Mouse (Mus musculus) embryonic facial prominence, embryonic 12.5 days (tissue): ENCODE data around the gene Dok5. TPM values are rescaled to one million over a fixed set of nuclear protein-coding genes. Genes with fewer than 3 reads are reported as not detected.

Experiments
- ATAC-seq: fragments of 200-750 bp; cut with Nextera tagmentation; 2 replicates; pipeline ENCODE4 v1.8.0; 2017; ENCODE audit not compliant: insufficient number of reproducible peaks, insufficient read depth, low FRiP score, low TSS enrichment
- H3K27ac ChIP-seq: fragments of 300-500 bp; sonication (generic); 2 replicates; pipeline ENCODE4 v1.5.1; 2016; ENCODE audit warnings: mild to moderate bottlenecking
- H3K27me3 ChIP-seq: fragments of 300-500 bp; sonication (generic); 2 replicates; pipeline ENCODE4 v1.6.1; 2016; ENCODE audit warnings: mild to moderate bottlenecking, moderate library complexity
- H3K36me3 ChIP-seq: fragments of 300-500 bp; sonication (generic); 2 replicates; pipeline ENCODE4 v1.6.1; 2016; ENCODE audit warnings: mild to moderate bottlenecking
- H3K4me1 ChIP-seq: fragments of 300-500 bp; sonication (generic); 2 replicates; pipeline ENCODE4 v1.6.1; 2016
- H3K4me2 ChIP-seq: fragments of 300-500 bp; sonication (generic); replicated peaks from 2 replicates; pipeline ENCODE4 v1.6.1; 2016; ENCODE audit warnings: mild to moderate bottlenecking, moderate library complexity
- H3K4me3 ChIP-seq: fragments of 300-500 bp; sonication (generic); 2 replicates; pipeline ENCODE4 v1.5.1; 2016; ENCODE audit warnings: mild to moderate bottlenecking
- H3K9ac ChIP-seq: fragments of 300-500 bp; sonication (generic); 2 replicates; pipeline ENCODE4 v1.6.1; 2016; ENCODE audit warnings: mild to moderate bottlenecking, moderate library complexity
- H3K9me3 ChIP-seq: fragments of 300-500 bp; sonication (generic); 2 replicates; pipeline ENCODE4 v1.6.1; 2016; ENCODE audit warnings: mild to moderate bottlenecking, moderate library complexity
- WGBS: fragments of 180-500 bp; shearing (Covaris S2); methylation state at CpG from one replicate; pipeline ENCODE4 v1.1.7; 2016; 5-methylcytosine and 5-hydroxymethylcytosine counted together
- polyA plus RNA-seq: library from polyadenylated mRNA; unstranded; fragments of >200 nt; fragmentation: Nextera tagmentation; extraction: Ambion mirVana; gene quantifications from 2 replicates; pipeline ENCODE4 v1.2.1, GENCODE M21; 2016

Dok5 gene
- polyA plus RNA-seq, 1 experiment from 2014 or later: 10.4 TPM

DNA sequence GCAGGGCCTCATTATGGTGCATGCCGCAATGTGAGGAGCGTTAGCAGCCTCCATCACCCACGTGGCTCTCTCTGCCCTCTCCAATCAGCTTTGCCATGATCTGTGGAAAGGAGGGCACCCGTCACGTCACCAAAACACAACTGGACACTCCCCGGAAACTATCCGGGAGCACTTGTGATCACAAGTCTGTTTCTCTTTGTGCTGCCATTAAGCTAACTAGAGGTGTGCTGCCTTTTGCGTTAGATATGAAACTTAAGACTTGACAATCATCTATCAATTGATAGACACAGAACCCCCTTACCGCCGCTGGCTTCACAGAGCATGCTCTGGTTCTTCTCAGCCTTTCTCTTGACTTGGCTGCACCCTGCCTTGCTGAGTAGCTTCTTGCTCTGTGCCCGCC lies 6.9 kb upstream of the Dok5 start:
- no peak for ATAC-seq
- Histone ChIP-seq H3K9ac (no peak overlapping the region), H3K27ac (no peak overlapping the region)

DNA sequence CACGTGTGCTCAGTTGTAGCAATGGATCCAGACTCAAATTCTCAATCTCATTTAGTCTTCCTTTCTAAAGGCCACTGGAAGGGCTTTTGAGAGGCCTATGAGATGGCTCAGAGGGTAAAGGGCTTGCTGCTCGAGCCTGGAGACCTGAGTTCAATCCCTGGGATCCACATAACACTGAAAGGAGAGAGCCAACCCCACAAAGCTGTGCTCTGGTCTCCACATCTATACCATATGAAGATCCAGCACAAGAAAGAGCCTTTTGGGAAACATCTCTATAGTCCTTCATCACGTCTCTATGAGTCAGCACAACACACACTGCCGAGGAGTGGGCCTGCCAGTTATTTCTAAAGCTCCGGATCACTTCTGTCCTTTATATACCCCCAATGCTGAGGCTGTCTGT lies 5.8 kb upstream of the Dok5 start:
- Histone ChIP-seq H3K4me1 (no peaks in the 10 kb centered on the region), H3K36me3 (no peaks in the 10 kb centered on the region), H3K27me3 (no peaks in the 10 kb centered on the region), H3K4me2 (no peak overlapping the region), H3K27ac (no peak overlapping the region), H3K4me3 (no peak overlapping the region), H3K9ac (no peak overlapping the region), H3K9me3 (no peaks in the 10 kb centered on the region)
- 82% methylated on average over 5 of the region's 5 CpGs for WGBS
- no peak for ATAC-seq

More for the DNA sequence above, 6.9 kb upstream of the Dok5 start:
- no peak overlapping the region for H3K4me3 ChIP-seq
- no peaks in the 10 kb centered on the region for H3K27me3 ChIP-seq
- no peaks in the 10 kb centered on the region for H3K9me3 ChIP-seq
- 79% methylated on average over 11 of the region's 11 CpGs for WGBS
- H3K4me1 ChIP-seq: no peaks in the 10 kb centered on the region
- no peak overlapping the region for H3K4me2 ChIP-seq
- H3K36me3 ChIP-seq: no peaks in the 10 kb centered on the region

DNA sequence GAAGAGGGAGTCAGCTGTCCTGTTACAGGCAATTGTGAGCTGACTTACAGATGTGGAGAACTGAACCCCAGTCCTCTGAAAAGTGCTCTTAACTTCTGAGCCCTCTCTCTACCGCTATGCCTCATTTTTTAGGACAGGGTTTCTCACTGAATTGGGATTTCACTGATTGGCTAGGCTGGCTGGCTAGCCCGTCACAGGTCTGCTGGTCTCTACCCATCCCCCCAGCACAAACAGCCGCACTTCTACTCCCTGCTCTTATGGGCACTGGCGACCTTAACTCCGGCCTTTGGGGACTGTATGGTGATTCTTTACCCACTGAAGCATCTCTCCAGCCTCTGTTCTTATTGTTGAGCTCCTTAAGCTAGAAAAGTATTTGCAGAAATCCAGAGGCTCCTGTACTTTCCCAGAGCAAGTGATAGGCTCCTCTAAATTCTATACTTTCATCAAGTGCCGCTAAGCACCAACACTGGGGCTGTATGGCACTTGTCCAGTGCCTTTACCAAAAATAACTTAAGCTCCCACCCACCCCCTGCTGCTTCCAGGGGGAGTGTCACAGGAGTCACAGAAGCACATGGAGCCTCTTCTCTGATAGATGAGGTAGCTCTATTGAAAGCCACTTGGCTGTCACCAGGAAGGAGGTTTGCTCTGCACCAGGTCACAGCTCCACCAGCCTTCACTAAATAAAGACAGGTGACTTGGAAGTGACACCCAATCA lies 4.5 kb upstream of the Dok5 start:
- Histone ChIP-seq H3K9ac (no peak overlapping the region), H3K27me3 (no peaks in the 10 kb centered on the region; the same call in 1 of the 2 replicates), H3K9me3 (no peaks in the 10 kb centered on the region), H3K4me2 (no peak overlapping the region), H3K4me1 (peaks cover 4% of the 10 kb centered on the region; the same call in 1 of the 2 replicates), H3K36me3 (no peaks in the 10 kb centered on the region), H3K4me3 (no peak overlapping the region), H3K27ac (no peak overlapping the region)
- ATAC-seq: no peak
- 45% methylated on average over 6 of the region's 6 CpGs for WGBS

DNA sequence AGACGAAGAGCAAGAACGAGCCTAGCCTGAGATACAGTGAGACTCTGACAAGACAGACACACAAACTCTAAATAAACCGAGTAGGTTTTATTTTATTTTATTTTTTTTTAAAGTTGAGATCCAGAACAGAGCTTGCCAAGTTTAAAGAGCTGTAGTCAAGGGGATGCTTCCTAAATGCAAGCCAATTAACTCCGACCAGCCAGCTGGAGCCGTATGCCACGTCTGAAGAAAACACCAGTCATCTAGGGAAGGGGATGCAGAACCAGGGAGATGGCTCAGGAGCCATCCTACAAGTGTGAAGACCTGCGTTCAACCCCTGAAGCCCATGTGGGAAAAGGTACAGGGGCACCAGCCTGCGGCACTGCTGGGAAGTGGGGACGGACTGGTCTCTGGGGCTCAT lies 2.7 kb upstream of the Dok5 start:
- Histone ChIP-seq H3K4me3 (no peak overlapping the region), H3K27ac (no peak overlapping the region), H3K4me1 (peaks cover 9% of the 10 kb centered on the region), H3K36me3 (no peaks in the 10 kb centered on the region), H3K27me3 (peaks cover 4% of the 10 kb centered on the region), H3K9ac (no peak overlapping the region), H3K4me2 (no peak overlapping the region), H3K9me3 (no peaks in the 10 kb centered on the region)
- 89% methylated on average over 9 of the region's 9 CpGs for WGBS
- no peak for ATAC-seq

DNA sequence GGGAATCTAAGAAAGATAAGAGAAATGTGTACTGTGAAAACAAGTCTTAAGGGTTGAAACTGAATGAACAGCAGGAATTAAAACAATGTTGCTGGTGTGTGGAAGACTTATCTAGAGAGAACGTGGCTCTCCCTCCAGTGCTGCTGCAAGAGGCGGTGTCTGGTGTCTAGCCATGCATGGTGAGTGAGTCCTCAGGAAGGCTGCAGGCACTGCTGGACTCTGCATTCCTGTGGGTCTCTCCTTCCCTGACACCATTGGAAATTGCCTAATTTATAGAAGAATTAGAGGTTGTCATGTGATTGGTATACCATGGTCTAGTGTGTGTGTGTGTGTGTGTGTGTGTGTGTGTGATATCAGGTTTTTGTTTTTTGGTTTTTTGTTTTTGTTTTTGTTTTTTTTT lies 1.9 kb upstream of the Dok5 start:
- H3K27ac ChIP-seq: no peak overlapping the region
- no peak for ATAC-seq
- no peaks in the 10 kb centered on the region for H3K9me3 ChIP-seq
- H3K36me3 ChIP-seq: no peaks in the 10 kb centered on the region
- H3K4me1 ChIP-seq: peaks cover 9% of the 10 kb centered on the region
- peaks cover 4% of the 10 kb centered on the region for H3K27me3 ChIP-seq
- 47% methylated on average over 2 of the region's 2 CpGs for WGBS
- H3K4me3 ChIP-seq: no peak overlapping the region
- no peak overlapping the region for H3K9ac ChIP-seq
- no peak overlapping the region for H3K4me2 ChIP-seq

DNA sequence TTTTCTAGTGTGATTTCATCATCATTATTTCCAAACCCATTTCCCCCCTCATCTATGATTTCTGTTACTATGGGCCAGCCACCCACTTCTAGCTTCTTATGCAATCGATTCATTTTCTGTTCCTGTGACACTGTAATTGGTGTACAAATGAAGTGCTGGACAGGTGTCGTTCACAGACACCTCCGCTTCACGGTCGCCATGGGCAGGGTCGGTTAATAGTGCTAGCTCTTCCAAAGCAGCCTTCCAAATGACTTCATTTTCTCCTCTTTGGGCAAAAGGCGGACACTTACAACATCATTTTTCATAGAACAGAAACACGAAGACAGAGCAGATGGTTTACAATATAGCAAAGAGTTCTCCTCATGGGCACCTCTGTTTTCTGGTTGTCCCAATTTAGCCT lies 1.5 kb upstream of the Dok5 start:
- ATAC-seq: no peak
- Histone ChIP-seq H3K27ac (no peak overlapping the region), H3K36me3 (no peaks in the 10 kb centered on the region), H3K4me1 (peaks cover 9% of the 10 kb centered on the region), H3K4me3 (no peak overlapping the region), H3K9ac (no peak overlapping the region), H3K9me3 (no peaks in the 10 kb centered on the region), H3K4me2 (no peak overlapping the region), H3K27me3 (peaks cover 4% of the 10 kb centered on the region)
- WGBS: 92% methylated on average over 8 of the region's 8 CpGs

DNA sequence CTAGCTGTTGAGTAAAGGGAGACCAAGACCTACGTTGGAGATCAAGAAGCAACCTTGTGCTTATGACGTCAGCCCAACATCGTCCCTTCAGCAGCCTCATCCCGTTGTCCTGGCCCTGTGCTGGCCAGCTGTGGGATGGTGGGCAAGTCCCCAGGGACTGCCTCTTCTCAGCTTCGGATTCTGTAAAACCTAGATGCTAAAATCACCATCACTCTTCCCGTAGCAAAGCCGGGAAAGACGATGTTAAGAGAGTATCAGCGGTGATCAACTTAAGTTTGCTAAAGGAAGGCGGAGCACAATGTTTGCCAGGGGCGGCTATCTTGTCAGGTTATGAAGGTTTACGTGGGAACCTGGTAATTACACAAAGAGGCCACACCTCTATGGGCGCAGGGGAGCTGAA lies 826 bp upstream of the Dok5 start:
- no peak overlapping the region for H3K9ac ChIP-seq
- H3K9me3 ChIP-seq: no peaks in the 10 kb centered on the region
- H3K27me3 ChIP-seq: peaks cover 4% of the 10 kb centered on the region
- WGBS: 65% methylated on average over 13 of the region's 13 CpGs
- no peak overlapping the region for H3K4me3 ChIP-seq
- H3K4me2 ChIP-seq: peak overlapping the region; percentile 94; the same call in 1 of the 2 replicates
- no peaks in the 10 kb centered on the region for H3K36me3 ChIP-seq
- no peak overlapping the region for H3K27ac ChIP-seq
- ATAC-seq: no peak
- H3K4me1 ChIP-seq: peaks cover 9% of the 10 kb centered on the region

DNA sequence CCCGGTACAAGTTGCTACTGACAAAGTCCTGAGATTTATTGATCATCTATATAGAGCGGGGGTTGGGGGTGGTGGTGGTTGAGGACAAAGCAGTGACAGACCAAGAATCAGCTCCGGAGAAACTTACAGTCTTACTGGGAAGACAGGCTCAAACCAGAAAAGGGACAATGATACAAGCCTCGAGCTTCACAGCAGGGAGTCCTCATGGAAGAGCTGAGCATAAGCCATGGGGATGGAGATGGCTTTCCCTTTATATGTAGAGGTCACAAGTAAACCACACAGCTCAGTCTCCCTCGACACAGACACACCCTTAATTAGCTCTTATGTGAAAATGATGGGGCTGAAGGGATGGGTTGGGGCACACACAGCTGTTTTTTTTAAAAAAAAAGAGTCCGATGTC lies 402 bp upstream of the Dok5 start:
- Histone ChIP-seq H3K4me3 (peak overlapping the region; percentile 57), H3K27me3 (peaks cover 4% of the 10 kb centered on the region), H3K9me3 (no peaks in the 10 kb centered on the region), H3K4me1 (peaks cover 9% of the 10 kb centered on the region), H3K4me2 (peak overlapping the region; percentile 94), H3K9ac (peak overlapping the region; percentile 67), H3K27ac (no peak overlapping the region), H3K36me3 (no peaks in the 10 kb centered on the region)
- ATAC-seq: no peak; the same call in 1 of the 2 replicates
- WGBS: 20% methylated on average over 6 of the region's 6 CpGs

DNA sequence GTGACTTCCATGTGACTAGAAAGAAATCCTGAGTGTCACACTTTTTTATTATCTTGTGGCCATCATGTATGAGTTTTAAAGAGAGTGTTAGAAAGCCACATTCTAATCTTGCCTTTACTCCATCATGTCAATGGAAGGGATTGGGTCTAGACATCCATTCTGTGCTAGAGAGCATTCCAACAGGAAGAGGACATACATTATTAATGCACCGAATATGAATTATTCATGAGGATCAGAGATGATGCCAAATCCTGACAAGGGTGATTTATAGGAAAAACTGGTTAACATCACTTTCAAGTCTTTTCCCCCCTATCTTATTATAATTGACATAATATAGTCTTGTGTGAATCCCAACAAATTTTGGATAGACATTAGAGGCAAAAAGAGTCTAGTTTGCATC lies 2.1 kb downstream of the Dok5 start:
- peaks cover 9% of the 10 kb centered on the region for H3K4me1 ChIP-seq
- H3K36me3 ChIP-seq: no peaks in the 10 kb centered on the region
- H3K9ac ChIP-seq: no peak overlapping the region
- ATAC-seq: no peak
- no peaks in the 10 kb centered on the region for H3K9me3 ChIP-seq
- WGBS: 89% methylated on average over 1 of the region's 1 CpGs
- H3K27ac ChIP-seq: no peak overlapping the region
- H3K4me2 ChIP-seq: no peak overlapping the region
- H3K4me3 ChIP-seq: no peak overlapping the region
- H3K27me3 ChIP-seq: peaks cover 4% of the 10 kb centered on the region

DNA sequence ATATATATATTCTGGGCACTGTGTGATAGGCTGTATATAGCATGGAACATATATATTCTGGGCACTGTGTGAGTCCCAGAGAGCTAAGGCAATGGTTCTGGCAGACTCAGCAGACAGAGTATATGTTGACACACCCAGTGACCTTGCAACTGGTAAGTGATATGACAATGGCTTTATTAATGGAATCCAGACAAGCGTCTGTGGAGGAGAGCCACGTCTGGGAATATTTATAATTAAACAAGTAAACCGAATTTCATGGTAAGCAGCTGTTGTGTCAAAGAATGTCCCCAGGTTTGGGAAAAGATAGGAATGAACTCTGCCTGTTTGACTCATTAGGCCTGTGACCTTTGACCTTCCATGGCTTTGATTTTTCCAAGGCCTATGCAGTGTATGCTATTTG lies 2.8 kb downstream of the Dok5 start:
- Histone ChIP-seq H3K27me3 (peaks cover 4% of the 10 kb centered on the region), H3K4me2 (no peak overlapping the region), H3K9ac (no peak overlapping the region), H3K27ac (no peak overlapping the region), H3K36me3 (no peaks in the 10 kb centered on the region), H3K4me1 (peaks cover 11% of the 10 kb centered on the region), H3K4me3 (no peak overlapping the region), H3K9me3 (no peaks in the 10 kb centered on the region)
- WGBS: 16% methylated on average over 3 of the region's 3 CpGs
- ATAC-seq: no peak

DNA sequence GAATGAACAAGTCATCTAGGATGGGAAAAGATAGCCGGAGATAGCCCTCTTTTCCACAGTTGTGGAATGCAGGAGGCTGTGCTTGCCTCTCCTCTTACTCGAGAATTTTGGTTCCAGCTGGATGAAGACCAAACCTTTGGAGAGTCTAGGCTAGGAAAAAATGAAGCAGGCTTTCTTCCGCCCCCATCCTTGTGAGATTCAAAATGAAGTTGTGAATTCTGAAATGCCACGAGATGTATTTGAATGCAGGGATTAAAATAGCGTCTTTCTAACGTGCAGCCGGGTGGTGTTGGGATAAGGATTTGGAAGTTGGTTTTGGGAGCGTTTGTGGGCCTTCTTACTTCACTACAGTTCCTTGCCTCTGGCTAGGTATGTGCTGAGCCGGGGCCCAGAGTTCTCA lies 6.8 kb downstream of the Dok5 start:
- no peaks in the 10 kb centered on the region for H3K36me3 ChIP-seq
- peaks cover 7% of the 10 kb centered on the region; the same call in 1 of the 2 replicates for H3K4me1 ChIP-seq
- H3K27ac ChIP-seq: no peak overlapping the region
- H3K4me3 ChIP-seq: no peak overlapping the region
- no peak for ATAC-seq
- H3K9me3 ChIP-seq: no peaks in the 10 kb centered on the region
- no peak overlapping the region for H3K9ac ChIP-seq
- no peaks in the 10 kb centered on the region for H3K27me3 ChIP-seq
- no peak overlapping the region for H3K4me2 ChIP-seq
- 84% methylated on average over 9 of the region's 9 CpGs for WGBS

DNA sequence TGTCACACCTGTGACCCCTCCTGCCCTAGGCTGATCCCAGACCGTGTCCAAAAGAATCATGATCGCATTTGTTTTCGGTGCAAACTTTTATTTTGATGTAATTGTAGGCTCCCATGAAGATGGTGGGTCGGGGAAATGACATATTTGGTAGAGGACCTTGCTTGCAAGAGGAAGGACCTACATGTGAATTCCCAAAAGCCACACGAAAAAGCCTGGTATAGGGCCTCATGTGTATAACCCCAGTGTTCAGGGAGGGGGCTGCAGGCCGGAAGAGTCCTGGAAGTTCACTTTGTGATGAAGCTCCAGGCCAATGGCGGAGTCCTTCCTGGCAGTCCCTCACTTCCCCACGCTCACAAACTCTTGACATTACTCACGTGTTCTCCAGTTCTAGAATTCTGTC lies 7.3 kb downstream of the Dok5 start:
- Histone ChIP-seq H3K4me2 (no peak overlapping the region), H3K4me3 (no peak overlapping the region), H3K27me3 (no peaks in the 10 kb centered on the region), H3K4me1 (peaks cover 7% of the 10 kb centered on the region; the same call in 1 of the 2 replicates), H3K9me3 (no peaks in the 10 kb centered on the region), H3K27ac (no peak overlapping the region), H3K36me3 (no peaks in the 10 kb centered on the region), H3K9ac (no peak overlapping the region)
- WGBS: 86% methylated on average over 9 of the region's 9 CpGs
- no peak for ATAC-seq
